Mouse (Mus musculus) adrenal gland, postnatal 14 days (tissue): Measurements from ENCODE around the gene Taf11. TPM values are rescaled to one million over a fixed set of nuclear protein-coding genes. Genes with fewer than 3 reads are reported as not detected.

Source experiments
- total RNA-seq: library from RNA; stranded (reverse); gene quantifications from 2 replicates; pipeline ENCODE4 v1.2.3, GENCODE M21; 2021

Gene Taf11
- total RNA-seq, 1 experiment from 2014 or later, result 26.2 TPM

Other genes with a start within 250 kb of the Taf11 start
- not detected in 2 replicates for gene Spdef, start 180.9 kb downstream of the Taf11 start, total RNA-seq
- gene D17Wsu92e, start 89.2 kb downstream of the Taf11 start, total RNA-seq, result 142 and 151 TPM in 2 replicates
- 93.1 and 94.6 TPM in 2 replicates for gene Snrpc, start 71.7 kb downstream of the Taf11 start, total RNA-seq
- 24.4 and 29.9 TPM in 2 replicates for gene Uhrf1bp1, start 53.4 kb downstream of the Taf11 start, total RNA-seq
- gene Anks1, start 538 bp downstream of the Taf11 start, total RNA-seq, result 25.7 and 31.8 TPM in 2 replicates
- gene Tcp11, start 170.8 kb upstream of the Taf11 start, total RNA-seq, result not detected in 2 replicates
- gene Scube3, start 232.3 kb upstream of the Taf11 start, total RNA-seq, result 10.9 and 11.9 TPM in 2 replicates